Mouse (Mus musculus): ENCODE results near the gene Dennd4b.
"Not testable (repeated sequence)": the region's sequence is repeated elsewhere in the genome, so short reads cannot be mapped to it uniquely, and the experiment has no call there.

Dennd4b gene

DNA sequence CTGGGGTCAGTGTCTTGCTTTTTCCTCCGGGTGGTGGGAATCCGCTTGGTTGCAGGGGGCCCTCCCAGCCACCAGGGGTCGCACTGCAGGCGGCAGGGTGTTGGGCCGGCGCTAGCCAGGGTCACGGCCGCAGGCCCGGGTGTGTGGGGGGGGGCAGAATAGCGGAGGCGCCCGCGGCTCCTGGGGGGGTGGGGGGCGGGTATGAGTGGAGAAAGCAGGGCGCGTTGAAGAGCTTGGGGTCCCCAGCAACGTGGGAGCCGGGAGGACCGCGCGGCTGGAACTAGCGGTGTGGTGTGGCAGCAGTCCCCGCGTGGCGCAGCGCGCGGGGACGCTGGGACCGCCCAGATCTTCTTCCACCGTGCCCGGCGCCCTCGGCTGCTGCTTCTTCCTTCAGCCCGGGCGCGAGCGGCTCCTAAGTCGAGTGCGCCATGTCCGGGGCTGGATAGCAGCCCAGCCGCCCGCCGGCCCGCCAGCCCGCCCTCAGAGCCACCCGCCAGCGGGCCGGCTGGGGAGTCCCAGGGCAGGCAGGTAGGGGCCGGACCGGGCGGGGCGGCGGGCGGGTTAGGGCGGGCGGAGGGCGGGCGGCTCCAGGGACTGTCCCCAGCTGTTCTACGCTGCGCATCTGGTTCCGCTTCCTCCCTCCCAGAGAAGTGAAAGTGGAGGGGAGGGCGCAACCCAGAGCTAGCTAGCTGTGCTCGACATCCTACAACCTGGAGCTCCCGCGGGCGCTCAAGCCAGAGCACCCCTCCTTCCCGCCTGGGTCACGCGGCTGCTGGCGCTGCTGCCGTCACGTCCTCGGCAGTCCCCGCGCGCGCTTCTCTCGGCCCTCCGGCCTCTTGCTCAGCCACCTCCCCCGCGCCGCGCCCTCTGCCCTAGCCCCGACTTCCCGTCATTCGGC, at the start of gene Dennd4b:
Dennd4b (plus strand) TSS at position 152 of the 898 bp plus-strand sequence.
- peak; percentile 94 for DNase-seq (ENCODE audit: low read depth, low spot score)

DNA sequence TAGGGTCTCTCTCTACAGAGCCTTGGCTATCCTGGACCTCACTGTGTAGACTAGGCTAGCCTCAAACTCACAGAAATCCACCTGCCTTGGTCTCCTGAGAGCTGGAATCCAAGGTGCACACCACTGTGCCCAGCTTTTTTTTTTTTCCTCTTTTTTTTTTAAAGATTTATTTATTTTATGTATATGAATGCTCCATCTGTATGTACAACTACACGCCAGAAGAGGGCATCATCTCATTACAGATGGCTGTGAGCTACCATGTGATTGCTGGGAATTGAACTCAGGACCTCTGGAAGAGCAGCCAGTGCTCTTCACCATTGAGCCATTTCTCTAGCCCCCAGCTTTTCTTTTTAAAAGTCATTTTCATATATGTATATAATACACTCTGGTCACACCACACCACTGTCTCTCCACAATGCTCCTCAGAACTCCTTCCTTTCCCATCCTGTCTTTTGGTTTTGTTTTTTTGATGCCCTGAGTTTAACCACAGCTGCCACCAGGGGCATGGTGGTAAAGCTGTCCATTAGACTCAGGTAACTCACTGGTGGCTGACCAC, 49.1 kb upstream of the Dennd4b start:
- DNase-seq (ENCODE audit: low read depth, low spot score): peak; percentile 56

DNA sequence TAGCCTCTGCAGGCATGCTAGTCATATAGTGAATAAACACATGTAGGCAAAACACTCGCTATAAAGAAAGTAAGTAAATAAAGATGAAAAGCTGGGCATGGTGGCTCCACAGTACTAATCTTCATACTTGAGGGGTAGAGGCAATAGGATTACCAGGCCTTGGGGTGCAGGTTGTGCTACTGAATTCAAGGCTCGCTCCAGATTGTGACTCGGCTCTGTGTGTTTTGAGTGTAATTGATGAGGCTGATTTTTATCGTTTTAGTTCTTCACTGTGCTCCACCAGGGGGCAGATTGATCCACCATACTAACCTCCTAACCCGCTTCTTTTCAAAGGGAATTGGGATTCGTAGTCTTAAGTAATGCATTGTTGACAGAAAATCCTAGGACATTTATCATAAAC, 44.9 kb upstream of the Dennd4b start:
- DNase-seq (ENCODE audit: low read depth, low spot score): peak; percentile 84

DNA sequence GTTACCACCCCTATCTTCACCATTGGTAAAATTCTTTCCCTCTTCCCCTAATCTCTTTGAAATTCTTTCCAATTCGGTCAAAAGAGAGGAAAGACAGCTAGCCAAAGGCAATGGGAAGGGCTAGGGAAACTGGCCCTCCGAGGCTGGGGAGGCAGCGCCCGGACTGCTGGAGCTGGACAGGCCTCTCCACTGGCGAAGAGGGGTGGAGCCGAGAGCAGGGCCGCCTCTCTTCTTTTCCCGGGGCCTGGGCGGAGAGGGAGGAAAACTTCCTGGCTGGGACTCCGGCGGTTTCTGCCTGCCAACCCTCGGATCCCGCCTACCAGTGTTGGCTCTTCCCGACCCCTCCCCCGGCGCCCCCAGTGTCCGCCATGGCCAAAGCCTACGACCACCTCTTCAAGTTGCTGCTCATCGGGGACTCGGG, 44.4 kb upstream of the Dennd4b start:
- DNase-seq (ENCODE audit: low read depth, low spot score): no peak

DNA sequence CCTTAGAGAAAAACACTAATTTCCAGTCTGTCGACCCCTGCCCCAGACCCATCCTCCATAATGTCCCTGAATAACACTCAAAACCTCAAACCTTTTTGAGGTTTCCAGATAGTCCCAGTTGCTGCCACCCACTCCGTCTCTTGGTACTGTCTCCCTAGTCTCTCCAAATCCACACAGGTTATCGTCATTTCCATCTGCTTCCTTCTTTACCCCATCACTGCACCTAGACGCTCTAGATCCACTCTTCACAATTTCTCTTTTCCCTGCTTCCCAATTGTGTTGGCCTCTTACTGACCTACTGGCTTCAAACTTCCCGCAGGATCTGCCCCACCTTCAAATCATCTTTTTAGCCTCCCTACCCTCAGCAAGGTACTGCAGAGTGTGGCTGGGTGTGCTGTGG, 43.9 kb upstream of the Dennd4b start:
- DNase-seq (ENCODE audit: low read depth, low spot score): no peak

DNA sequence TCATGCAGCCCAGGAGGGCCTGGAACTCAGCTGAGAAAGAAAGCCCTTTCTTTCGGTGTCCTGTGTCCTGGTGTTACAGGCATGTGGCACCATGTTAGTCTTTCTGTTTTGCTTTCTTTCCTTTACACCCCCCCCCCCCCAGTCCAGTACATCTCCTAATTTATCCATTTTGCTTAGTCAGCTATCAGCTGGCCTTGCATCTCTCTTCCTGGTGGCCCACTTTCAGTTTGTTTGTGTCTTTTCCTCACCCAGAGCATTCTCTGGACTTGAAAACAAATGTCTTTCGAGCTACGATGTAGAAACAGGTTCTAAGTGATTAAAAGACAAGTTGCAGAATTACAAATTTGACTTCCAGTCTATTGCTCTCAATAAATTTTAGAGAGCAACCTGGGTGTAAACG, 42.5 kb upstream of the Dennd4b start:
- DNase-seq (ENCODE audit: low read depth, low spot score): no peak

DNA sequence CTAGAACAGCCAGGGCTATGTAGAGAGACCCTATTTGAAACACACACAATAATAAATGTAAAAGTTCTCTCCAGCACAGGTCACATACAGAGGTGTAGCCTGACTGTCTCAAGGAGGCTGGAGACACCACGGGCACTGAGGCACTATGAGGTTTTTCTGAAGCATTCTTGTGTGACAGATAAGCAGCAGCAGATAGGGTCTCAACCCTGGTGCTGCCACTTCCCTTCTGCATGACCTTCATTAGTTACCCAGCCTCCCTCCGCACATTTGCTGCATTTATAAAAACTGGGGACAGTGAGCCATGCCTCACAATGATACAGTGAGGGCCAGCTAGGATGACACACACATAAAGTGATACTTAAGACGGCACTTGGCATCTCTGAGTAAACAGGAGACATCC, 42.0 kb upstream of the Dennd4b start:
- no peak for DNase-seq (ENCODE audit: low read depth, low spot score)

DNA sequence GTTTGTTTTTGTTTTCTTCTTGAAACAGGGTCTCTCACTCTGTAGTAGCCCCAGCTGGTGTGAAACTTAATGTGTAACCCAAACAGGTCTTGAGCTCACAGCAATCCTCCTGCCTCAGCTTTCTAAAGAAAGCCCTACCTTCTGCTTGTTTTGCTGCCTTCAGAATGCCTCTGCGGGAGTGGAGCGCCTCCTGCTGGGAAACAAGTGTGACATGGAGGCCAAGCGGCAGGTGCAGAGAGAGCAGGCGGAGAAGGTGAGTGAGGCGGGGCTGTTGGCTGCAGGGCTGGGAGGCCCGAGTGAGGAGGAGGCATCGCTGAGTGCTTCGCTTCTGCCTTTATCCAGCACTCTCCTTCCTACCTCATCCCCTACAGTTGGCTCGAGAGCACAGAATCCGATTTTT, 40.7 kb upstream of the Dennd4b start:
- DNase-seq (ENCODE audit: low read depth, low spot score): peak; percentile 31

DNA sequence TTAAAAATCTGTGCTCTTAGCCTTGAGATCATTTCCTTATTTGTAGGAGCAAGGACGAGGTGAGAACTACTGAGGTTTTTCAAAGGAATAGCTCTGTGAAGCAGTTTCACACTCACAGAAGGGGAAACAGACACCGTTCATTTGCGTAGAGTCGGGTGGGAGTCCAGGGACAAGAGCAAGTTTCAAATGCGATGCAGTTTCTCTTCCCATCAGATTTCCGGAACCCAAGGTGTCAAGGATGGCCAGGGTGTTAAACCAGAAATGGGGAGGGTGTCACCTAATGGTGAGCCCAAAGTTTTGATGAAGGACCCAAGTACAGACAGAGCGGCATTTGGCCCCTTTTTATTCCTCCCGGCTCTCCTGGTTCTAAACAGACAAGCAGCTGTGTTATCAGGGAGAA, 33.9 kb upstream of the Dennd4b start:
- no peak for DNase-seq (ENCODE audit: low read depth, low spot score)

DNA sequence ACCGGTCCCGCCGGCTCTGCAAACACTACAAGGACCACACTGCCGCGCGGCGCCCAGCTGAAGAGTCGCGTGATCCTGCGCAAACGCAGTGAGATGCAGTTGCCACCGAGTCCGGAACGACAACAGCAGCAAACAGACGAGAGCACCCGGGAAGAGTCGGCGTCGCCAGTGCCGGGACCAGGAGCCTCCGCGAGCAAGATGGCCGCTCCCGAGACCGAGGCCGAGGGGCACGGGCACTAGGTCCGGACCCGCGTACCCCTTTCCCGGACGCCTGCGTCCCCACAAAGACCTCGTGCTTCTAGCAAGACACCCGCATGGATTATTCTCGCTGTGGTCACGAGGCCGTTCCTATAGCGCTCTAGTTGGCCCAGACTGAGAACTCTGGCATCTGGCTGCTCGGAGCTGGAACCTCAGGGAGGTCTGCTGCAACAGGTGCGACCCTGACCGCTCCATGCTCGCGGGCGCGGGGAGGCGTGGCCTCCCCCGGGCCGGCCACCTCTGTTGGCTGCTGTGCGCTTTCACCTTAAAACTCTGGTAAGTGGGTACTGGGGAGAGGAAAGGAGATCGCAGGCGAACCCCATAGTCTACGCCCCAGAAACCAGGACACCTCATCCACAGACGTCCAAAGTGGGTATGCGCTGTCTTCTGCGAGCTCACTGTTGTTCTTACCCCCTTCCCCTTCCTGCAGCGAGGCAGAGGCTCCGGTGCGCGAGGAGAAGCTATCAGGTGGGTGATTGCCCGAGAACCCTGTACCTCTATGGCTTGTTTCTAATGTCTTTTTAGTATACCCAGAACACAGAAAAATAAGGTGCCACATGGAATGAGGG, 33.3 kb upstream of the Dennd4b start, which contains the start of gene Jtb:
Jtb (plus strand) TSS at position 91 of the 827 bp plus-strand sequence.
- peak; percentile 95 for DNase-seq (ENCODE audit: low read depth, low spot score)

DNA sequence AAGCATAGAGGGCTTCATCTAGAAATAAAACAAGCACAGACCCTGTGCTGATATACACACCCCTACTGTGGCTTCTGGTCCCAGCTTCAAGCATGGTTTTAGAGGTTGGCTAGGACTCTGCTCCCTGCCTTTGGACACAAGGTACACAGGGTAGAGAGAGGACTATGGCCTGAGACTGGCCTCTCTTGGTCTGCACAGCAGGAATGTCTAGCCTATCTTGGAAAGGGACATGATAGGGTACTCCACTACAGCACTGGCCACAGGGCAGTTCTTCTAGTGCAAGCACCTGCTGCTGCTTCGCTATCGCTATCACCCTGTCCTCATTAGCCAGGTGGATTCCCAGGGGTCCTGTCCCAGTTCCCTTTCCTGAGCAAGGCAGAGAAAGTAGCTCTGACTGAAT, 23.7 kb upstream of the Dennd4b start:
- no peak for DNase-seq (ENCODE audit: low read depth, low spot score)

DNA sequence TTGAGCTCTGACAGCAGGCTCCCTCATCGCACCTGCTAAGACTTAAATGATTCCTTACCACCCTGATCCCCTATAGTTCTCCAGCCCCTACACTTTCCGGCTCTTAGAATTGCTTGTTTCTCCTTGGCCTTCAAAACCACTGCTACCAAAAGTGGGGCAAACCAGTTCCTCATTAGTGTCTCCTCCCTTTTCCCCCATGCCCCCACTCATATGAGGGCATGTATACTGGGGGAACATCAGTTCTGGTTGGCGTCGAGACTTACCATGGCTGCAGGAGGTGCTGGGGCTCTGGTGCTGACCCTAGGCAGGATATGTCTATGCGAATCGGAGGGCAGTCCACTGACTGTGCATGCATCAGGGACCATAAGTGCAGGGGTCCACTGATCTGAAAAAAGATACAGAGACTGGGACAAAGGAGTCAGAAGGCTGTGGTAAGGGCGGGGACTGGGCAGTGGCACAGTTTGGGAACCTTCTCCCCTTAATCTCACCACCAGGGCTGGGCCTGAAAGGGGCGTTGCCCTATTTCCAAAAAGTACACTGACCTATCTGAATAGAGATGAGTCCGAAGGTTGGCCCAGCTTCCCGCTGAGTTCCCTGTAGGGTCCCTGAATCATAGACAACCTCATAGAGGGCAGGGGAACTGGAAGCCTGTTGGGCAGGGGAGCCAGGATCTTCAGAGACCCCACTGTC, 23.2 kb upstream of the Dennd4b start:
- DNase-seq (ENCODE audit: low read depth, low spot score): no peak

DNA sequence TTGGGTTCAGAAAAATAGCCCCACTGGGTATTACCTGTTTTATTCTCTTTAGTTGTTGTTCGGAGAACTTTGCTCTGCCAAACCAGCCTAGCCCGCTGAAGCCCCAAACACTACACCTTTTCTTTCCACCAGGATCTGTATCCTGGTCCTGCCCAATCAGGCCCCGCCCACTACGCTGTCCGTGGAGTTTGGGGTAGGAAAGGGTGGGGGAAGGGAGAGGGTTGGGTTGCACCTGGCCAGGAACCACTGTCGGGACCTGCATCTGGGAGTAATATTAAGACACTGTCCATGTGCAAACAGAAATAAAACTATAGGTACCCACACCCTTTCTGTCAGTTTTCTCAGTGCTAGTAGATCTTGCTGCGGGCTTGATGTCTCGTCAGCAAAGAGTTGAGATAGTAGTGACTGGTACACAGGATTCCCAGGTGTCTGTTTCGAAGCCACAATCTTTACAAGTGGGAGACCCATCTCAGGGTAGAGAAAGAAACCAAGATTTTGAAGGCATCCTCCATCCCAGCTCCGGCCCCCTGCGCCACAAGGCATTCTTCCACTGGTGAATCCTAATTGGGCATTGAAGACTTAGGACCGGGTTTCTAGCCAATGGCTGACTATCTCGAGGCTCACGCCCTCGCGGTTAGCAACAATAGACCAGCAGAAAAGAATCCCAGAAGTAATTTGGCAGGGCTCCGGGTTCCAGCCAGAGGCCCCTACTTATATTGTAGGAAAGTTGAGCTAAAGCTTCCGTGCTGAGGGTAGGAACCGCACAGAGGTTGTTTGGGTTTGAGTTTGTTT, 21.8 kb upstream of the Dennd4b start, which contains the start of gene Creb3l4:
Creb3l4 (minus strand) TSS at position 529 of the 792 bp plus-strand sequence.
- DNase-seq (ENCODE audit: low read depth, low spot score): no peak

DNA sequence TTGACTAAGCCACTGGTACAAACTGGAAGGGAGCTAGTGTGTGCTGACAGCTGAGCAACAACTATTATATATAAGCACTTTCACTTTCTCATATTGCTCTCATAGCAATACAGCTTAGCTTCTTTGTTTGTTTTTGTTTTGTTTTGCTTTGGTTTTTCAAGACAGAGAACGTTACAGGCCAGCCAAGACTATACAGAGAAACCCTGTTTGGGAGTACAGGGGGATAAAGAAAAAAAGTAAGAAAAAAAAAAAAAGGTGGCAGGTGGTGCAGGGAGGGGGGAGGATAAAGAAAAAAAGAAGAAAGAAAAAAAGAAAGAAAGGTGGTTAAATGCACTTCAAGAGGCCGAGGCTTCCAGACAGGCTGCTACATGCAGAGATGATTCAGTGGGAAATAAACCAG, 19.6 kb upstream of the Dennd4b start:
- DNase-seq (ENCODE audit: low read depth, low spot score): peak; percentile 48

DNA sequence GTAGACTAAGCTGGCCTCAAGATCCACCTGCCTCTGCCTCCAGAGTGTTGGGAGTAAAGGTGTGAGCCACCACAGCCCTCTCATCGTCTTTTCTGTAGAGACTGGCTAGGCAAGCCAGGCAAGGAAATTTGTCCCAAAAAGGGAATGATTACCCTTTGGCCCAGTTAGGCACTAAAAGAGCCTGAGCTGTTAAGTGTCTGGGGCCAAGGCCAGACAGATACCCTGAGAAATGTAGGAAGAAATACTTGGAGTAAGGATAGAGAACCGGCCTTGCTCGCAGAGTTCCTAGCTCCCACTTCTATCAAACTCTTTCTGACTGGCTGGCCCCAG, 17.4 kb upstream of the Dennd4b start:
- DNase-seq (ENCODE audit: low read depth, low spot score): no peak

DNA sequence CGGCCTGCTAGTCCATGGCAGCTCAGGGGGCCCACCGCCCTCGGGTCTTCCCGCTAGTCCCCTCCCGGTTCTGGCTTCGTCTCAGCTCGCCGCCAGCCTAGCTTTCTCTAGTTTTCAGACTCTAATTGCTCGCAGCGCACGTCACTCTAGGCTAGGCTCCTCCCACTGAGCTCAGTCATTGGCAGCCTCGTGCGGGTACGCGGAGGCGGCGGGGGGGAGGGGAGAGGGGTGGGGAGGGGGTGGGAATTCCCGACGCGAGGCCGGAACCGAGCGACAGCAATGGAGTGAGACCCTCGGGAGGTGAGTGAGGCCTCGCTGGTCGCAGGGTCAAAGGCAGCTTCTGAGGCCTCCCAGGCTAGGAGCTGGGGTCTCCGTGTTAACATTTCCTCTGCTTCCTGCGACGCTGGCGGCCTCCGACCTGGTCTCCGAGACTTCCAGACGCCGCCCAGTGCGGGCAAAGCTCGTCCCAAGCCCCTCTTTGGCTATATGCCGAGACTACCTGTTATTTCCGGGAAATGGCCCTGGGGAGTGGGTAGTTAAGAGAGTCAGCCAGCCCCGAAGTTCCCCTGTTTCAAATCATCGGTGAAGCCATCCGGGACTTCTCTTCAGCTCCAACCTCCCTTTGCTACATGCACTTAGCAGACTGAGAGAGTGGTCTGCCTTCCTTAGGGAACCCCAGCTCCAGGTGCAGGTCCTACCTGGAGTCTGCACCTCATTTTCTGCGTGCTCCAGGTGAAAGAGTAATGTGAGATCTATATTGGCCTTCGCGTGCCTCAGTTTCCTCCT, 16.8 kb upstream of the Dennd4b start, which contains the start of gene Slc39a1:
Slc39a1 (plus strand) TSS at position 213 of the 786 bp plus-strand sequence.
- DNase-seq (ENCODE audit: low read depth, low spot score): peak; percentile 95

DNA sequence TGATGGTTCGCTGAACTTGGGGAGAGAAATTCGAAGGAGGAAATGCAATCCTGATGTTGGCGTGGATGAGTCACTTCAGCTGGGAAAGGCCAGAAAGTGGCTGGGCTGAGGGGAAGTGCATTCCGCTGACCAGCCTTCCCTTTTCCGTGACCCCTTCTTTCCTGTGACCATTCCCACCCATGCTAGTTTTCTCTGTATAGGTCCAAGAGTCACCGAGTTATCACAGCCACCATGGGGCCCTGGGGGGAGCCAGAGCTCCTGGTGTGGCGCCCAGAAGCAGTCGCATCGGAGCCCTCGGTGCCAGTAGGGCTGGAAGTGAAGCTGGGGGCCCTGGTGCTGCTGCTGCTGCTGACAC, 16.3 kb upstream of the Dennd4b start:
- DNase-seq (ENCODE audit: low read depth, low spot score): peak; percentile 37

DNA sequence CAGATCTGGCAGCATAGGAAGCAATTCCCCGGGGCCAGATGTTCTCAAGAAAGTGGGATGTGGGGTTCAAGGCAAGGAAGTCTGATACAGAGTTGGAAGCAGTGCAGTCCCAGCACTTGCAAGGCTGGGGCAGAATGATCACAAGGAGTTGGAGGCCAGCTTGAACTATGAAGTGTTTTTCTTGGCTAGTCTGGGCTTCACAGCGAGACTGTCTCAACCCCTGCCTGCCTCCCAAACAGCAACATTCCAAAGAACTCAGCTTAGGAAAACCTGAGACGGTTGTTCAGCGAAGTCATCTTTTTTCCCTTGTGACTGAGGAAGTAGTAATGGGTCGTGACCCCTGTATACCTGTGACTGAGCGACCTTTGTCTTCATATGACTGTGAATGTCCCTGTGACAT, 14.2 kb upstream of the Dennd4b start:
- DNase-seq (ENCODE audit: low read depth, low spot score): no peak

DNA sequence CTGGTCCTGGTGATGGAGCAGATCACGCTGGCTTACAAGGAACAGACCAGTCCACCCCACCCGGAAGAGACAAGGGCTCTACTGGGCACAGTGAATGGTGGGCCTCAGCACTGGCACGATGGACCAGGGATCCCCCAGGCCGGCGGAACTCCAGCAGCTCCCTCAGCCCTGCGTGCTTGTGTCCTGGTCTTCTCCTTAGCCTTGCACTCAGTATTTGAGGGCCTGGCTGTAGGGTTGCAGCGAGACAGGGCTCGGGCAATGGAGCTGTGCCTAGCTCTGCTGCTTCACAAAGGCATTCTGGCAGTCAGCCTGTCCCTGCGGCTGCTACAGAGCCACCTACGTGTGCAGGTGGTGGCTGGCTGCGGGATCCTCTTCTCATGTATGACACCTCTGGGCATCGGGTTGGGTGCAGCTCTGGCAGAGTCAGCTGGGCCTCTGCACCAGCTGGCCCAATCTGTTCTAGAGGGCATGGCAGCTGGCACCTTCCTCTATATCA, 13.2 kb upstream of the Dennd4b start:
- DNase-seq (ENCODE audit: low read depth, low spot score): not testable (repeated sequence)

DNA sequence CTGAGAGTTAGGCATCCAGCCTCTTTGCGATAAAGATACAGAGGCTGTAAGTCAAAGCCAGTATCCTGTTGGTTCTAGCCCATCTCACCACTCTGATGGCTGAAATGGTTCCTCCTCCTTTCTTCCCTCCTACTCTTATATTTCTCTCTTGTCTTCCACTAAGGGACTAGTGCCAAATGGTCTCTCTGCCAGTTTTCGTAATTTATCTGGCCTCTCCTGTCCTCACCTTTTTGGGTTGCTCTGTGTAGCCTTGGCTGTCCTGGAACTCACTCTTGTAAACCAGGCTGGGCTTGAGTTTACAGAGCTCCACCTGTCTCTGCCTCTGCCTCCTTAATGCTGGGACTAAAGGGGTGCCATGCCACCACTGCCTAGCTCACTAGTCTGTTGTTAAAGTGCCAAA, 12.3 kb upstream of the Dennd4b start:
- DNase-seq (ENCODE audit: low read depth, low spot score): not testable (repeated sequence)
